ENCODE assay signal across 11 mouse cellular contexts in the genomic region with DNA sequence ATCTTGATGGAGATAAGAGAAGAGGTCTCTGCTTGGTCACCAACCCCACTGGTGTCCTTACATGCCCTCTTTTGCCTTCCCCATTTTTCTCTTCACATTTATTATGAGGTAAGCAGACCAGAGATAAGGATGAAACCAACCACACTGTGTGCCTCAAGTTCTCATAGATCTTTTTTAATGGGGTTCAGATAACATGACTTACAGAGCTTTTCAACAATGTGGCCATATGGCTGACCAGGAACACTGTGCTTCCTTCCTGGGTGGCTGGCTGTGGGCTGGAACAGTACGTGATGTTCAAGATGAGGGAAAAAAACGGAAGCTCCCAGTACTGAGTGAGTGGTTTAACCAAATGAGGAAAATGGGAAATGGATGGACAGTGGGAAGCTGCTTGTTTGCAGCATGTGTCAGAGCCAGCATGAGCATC.
DNase-seq lines count a peak whose midpoint lies in the region; ATAC-seq and TF ChIP-seq lines count a peak whose summit lies in the region.
"Had no signal": no experiment of that assay in that cellular context is flagged by ENCODE, and none has a peak within 500 bp of the region (broad histone marks: within the 10 kb centered on the region; RNA-seq: fewer than 3 reads in every experiment).

No protein-coding gene starts in this region.

- no peaks in the 10 kb centered on the region for H3K9me3 ChIP-seq in kidney, embryonic 16.5 days (ENCODE audit: low read length)

- intact Hi-C loops in gastrocnemius, adult 2 months (cut with DNase I) = no loop called here
- intact Hi-C loops in gastrocnemius, postnatal 36 days (cut with DNase I) = no loop called here

- no peak overlapping the region for H3K4me2 ChIP-seq in kidney, embryonic 16.5 days (replicated peaks; ENCODE audit: low read depth, low read length)

- H3K9ac ChIP-seq in kidney, embryonic 16.5 days (replicated peaks; ENCODE audit: low read length) = no peak overlapping the region

- ATAC-seq in kidney, embryonic 16.5 days (ENCODE audit: low FRiP score, low TSS enrichment) = 0 out of 2 replicates have a peak, but pooled peaks have one; percentile 50
- ATAC-seq in activated CD4-positive, CD25-positive, alpha-beta regulatory T cell, adult 4 months = no peak
- ATAC-seq: CD4-positive, CD25-positive, alpha-beta regulatory T cell, adult 4 months; hindbrain, embryonic 16.5 days had no signal

- no peak for DNase-seq in gastrocnemius, adult 2 months
- no peak for DNase-seq in gastrocnemius, postnatal 36 days
- DNase-seq in urinary bladder, postnatal 14 days (ENCODE audit: low spot score) = peak; percentile 49
- DNase-seq in urinary bladder, postnatal 10 days (ENCODE audit: low spot score) = no peak
- no peak for DNase-seq in spleen, adult 18-20 months
- no peak for DNase-seq in right cerebral cortex, postnatal 25 days
- DNase-seq: cerebellum, adult 18-20 months had no signal

- H3K27me3 ChIP-seq in kidney, embryonic 16.5 days (ENCODE audit: insufficient read depth, low read length) = no peaks in the 10 kb centered on the region

- no peak overlapping the region for H3K4me3 ChIP-seq in gastrocnemius, adult 2 months
- no peak overlapping the region for H3K4me3 ChIP-seq in kidney, embryonic 16.5 days (ENCODE audit: low read length)

- peaks cover 57% of the 10 kb centered on the region for H3K4me1 ChIP-seq in kidney, embryonic 16.5 days (ENCODE audit: insufficient read depth, low read length)

- 66% methylated on average over 2 of the region's 2 CpGs for WGBS in kidney, embryonic 16.5 days

- TF ChIP-seq CTCF in gastrocnemius, adult 2 months (IDR thresholded peaks at IDR 0.05) = no peak

- H3K36me3 ChIP-seq in kidney, embryonic 16.5 days (ENCODE audit: insufficient read depth, low read length) = no peaks in the 10 kb centered on the region

- H3K27ac ChIP-seq in gastrocnemius, adult 2 months = peak overlapping the region; percentile 17; the same call in 1 of the 2 replicates
- H3K27ac ChIP-seq in kidney, embryonic 16.5 days (ENCODE audit: low read length) = peak overlapping the region; percentile 78
